Mouse (Mus musculus) G1E (cell line): ENCODE results near the gene Tom1.

Source experiments
- CTCF ChIP-seq: IDR thresholded peaks from 2 replicates; pipeline ENCODE4 v1.5.1; 2012; ENCODE audit warnings: low read depth, low read length, inconsistent platforms, mixed read lengths
- GATA1 ChIP-seq: IDR thresholded peaks from 2 replicates; pipeline ENCODE4 v1.6.1; 2012; ENCODE audit warnings: borderline replicate concordance, low read length, inconsistent platforms, mixed read lengths
- GATA2 ChIP-seq: IDR thresholded peaks from 2 replicates; pipeline ENCODE4 v1.6.1; 2012; ENCODE audit warnings: low read depth, low read length, inconsistent platforms, borderline replicate concordance
- POLR2AphosphoS5 ChIP-seq: IDR thresholded peaks from 2 replicates; pipeline ENCODE4 v1.6.1; 2012; ENCODE audit warnings: low read depth, low read length, inconsistent platforms; ENCODE audit not compliant: insufficient replicate concordance
- TAL1 ChIP-seq: conservative IDR thresholded peaks from 2 replicates; pipeline ENCODE4 v1.6.1; 2012; ENCODE audit warnings: low read depth, low read length, inconsistent platforms, mixed read lengths

DNA sequence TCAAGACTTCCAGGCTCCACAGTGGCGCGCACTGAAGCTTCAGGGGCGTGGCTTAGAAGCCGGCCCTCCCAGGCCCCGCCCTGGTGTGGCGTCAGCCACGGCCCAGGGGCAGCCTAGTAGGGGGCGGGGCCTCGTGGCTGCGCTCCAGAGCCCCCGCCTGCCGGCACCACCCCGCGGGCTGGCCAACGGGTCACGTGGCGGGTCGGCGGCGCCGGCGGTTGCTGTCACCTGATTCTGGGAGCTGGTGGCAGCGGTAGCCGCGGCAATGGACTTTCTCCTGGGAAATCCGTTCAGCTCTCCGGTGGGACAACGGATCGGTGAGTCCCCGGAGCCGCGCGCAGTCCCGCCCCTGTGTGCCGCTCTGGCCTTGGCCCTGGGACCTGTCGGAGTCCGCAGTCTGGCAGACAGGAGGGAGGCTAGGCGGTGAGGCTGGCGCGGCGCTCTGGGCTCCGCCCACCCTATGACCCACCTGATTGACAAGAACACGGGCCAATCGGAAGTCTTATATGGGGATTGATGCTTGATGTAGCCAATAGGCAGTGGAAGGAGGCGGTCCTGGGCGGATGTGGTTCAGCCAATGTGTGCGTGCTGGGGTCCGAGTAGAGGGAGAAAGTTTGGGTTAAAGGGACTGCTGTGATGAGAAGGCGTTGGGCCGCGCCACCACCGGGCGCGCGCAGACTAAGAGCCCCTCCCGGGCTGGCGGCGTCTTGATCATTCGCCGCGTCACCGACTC lies at the start of gene Tom1:
- TF ChIP-seq CTCF = no peak
- no peak for TF ChIP-seq TAL1
- TF ChIP-seq GATA1 = no peak
- TF ChIP-seq POLR2AphosphoS5 = no peak
- no peak for TF ChIP-seq GATA2
